Mouse (Mus musculus) limb, embryonic 14.5 days (tissue): ENCODE results near the gene Ndufs2. TPM values are rescaled to one million over a fixed set of nuclear protein-coding genes. Genes with fewer than 3 reads are reported as not detected.

Experiments used
- ATAC-seq: fragments of 200-750 bp; cut with Nextera tagmentation; 2 replicates; pipeline ENCODE4 v1.8.0; 2017; ENCODE audit warnings: low read depth, moderate number of reproducible peaks, moderate TSS enrichment; ENCODE audit not compliant: low FRiP score
- DNase-seq: peaks from one replicate; pipeline ENCODE4 v3.0.0-alpha.2; 2015; ENCODE audit warnings: low spot score
- H3K27ac ChIP-seq: fragments of 300-500 bp; sonication (generic); replicated peaks from 2 replicates; pipeline ENCODE4 v1.5.1; 2014; ENCODE audit warnings: low read depth, mild to moderate bottlenecking, low read length, moderate library complexity, mixed read lengths
- H3K27me3 ChIP-seq: fragments of 300-500 bp; sonication (generic); 2 replicates; pipeline ENCODE4 v1.6.1; 2014; ENCODE audit warnings: low read length, mixed read lengths; ENCODE audit not compliant: control insufficient read depth, insufficient read depth
- H3K36me3 ChIP-seq: fragments of 300-500 bp; sonication (generic); 2 replicates; pipeline ENCODE4 v1.6.1; 2014; ENCODE audit warnings: mild to moderate bottlenecking, low read length, moderate library complexity, mixed read lengths; ENCODE audit not compliant: control insufficient read depth, insufficient read depth
- H3K4me1 ChIP-seq: fragments of 300-500 bp; sonication (generic); 2 replicates; pipeline ENCODE4 v1.6.1; 2014; ENCODE audit warnings: antibody characterized with exemption, low read length, mixed read lengths; ENCODE audit not compliant: control insufficient read depth, insufficient read depth
- H3K4me2 ChIP-seq: fragments of 300-500 bp; sonication (generic); replicated peaks from 2 replicates; pipeline ENCODE4 v1.6.1; 2014; ENCODE audit warnings: low read depth, mild to moderate bottlenecking, low read length, moderate library complexity; ENCODE audit not compliant: severe bottlenecking
- H3K4me3 ChIP-seq: fragments of 300-500 bp; sonication (generic); replicated peaks from 2 replicates; pipeline ENCODE4 v1.5.1; 2014; ENCODE audit warnings: low read length
- H3K9ac ChIP-seq: fragments of 300-500 bp; sonication (generic); 2 replicates; pipeline ENCODE4 v1.6.1; 2014; ENCODE audit warnings: mild to moderate bottlenecking, low read depth, low read length, moderate library complexity; ENCODE audit not compliant: severe bottlenecking
- H3K9me3 ChIP-seq: fragments of 300-500 bp; sonication (generic); 2 replicates; pipeline ENCODE4 v1.6.1; 2016; ENCODE audit warnings: low read length; ENCODE audit not compliant: control insufficient read depth
- POLR2A ChIP-seq: fragments of 200-500 bp; IDR thresholded peaks from 2 replicates; pipeline ENCODE4 v1.8.0; 2012; ENCODE audit warnings: inconsistent platforms, mild to moderate bottlenecking, moderate library complexity, borderline replicate concordance; ENCODE audit not compliant: insufficient read depth, insufficient read length; ENCODE audit errors: extremely low read depth
- WGBS: fragments of 180-500 bp; shearing (Covaris S2); extraction: QIAGEN DNeasy Blood & Tissue Kit; methylation state at CpG from one replicate; pipeline ENCODE4 v1.1.7; 2014; 5-methylcytosine and 5-hydroxymethylcytosine counted together
- polyA plus RNA-seq, 2 experiments: library from polyadenylated mRNA; depleted of rRNA in 1 of 2; stranded (reverse) in 1 of 2; unstranded in 1 of 2; fragments of >200 nt; fragmentation: Nextera tagmentation in 1 of 2; extraction: Ambion mirVana in 1 of 2; gene quantifications; 2 replicates each; pipeline versions ENCODE4 v1.2.1 to v1.2.3; 2012 to 2014

Ndufs2 gene
- polyA plus RNA-seq, 2 experiments, result 151 to 216 TPM

- H3K36me3 ChIP-seq, result peaks cover 11% of the 10 kb centered on the region
- no peak overlapping the region for H3K4me3 ChIP-seq
- H3K27ac ChIP-seq, result peak overlapping the region; percentile 52
- no peak for TF ChIP-seq POLR2A
- peaks cover 17% of the 10 kb centered on the region for H3K4me1 ChIP-seq
- no peaks in the 10 kb centered on the region for H3K27me3 ChIP-seq
- peak; percentile 51 for DNase-seq
- H3K4me2 ChIP-seq, result peak overlapping the region; percentile 49
- no peaks in the 10 kb centered on the region for H3K9me3 ChIP-seq
- 73% methylated on average over 3 of the region's 3 CpGs for WGBS
- no peak overlapping the region for H3K9ac ChIP-seq
- ATAC-seq, result no peak
Observed at GRCm38 (mm10) chr1:171263666-171264461, 12.7 kb upstream of the Ndufs2 start.

- peak overlapping the region; percentile 52 for H3K27ac ChIP-seq
- H3K9me3 ChIP-seq, result no peaks in the 10 kb centered on the region
- H3K36me3 ChIP-seq, result peaks cover 15% of the 10 kb centered on the region
- peaks cover 17% of the 10 kb centered on the region for H3K4me1 ChIP-seq
- no peak overlapping the region; the same call in 1 of the 2 replicates for H3K4me3 ChIP-seq
- H3K9ac ChIP-seq, result peak overlapping the region; percentile 41; the same call in 1 of the 2 replicates
- ATAC-seq (peak; percentile 92), DNase-seq (peak; percentile 89)
- 0% methylated on average over 2 of the region's 2 CpGs for WGBS
- peak overlapping the region; percentile 49 for H3K4me2 ChIP-seq
- H3K27me3 ChIP-seq, result no peaks in the 10 kb centered on the region
- no peak for TF ChIP-seq POLR2A
Observed at GRCm38 (mm10) chr1:171263185-171263611, 12.0 kb upstream of the Ndufs2 start.

DNA sequence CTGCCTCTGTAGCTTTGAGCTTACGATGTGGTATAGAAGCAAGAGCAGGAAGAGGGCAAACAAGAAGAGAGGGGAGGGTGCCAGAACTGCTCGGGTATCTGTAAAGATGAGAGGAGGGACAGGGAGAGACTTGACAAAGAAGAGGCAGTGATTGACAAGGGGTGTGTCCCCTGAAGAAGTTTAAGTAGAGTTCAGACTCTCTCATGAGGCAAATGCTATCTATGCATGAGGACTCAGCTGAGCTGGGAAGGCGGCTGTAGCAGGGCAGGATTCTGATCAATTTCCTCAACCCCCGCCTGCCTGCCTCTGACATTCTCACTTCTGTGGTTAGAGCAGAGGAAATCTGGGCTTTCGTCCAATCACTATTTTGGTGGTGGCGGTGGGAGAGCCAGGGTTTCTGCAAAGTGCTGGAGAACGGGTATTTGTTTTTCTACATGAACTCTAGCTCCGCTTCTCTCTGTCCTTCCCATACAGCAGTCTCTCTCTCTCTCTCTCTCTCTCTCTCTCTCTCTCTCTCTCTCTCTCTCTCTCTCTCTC lies 11.5 kb upstream of the Ndufs2 start:
- 3% methylated on average over 7 of the region's 8 CpGs for WGBS
- peak overlapping the region; percentile 41 for H3K9ac ChIP-seq
- peak overlapping the region; percentile 22 for H3K4me3 ChIP-seq

DNA sequence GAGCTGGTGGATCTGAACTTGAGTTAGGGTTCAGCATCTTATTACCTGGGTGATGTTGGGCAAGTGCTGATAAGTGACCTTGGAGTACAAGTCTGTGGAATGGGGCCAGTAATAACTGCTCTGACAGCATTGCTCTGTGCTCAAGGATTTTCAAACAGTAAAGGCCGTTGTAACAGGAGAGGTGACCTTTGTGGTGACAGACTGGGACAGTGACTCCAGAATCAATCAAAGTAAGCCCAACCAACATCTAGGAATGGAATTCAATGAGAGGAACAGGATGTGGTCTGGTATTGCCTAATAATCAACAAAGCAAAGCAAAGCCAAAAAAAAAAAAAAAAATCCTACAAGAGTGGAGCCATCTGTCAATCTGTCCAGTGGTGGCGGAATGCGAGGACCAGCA lies 9.1 kb upstream of the Ndufs2 start:
- Histone ChIP-seq H3K27ac (no peak overlapping the region), H3K4me3 (no peak overlapping the region), H3K4me2 (no peak overlapping the region), H3K27me3 (no peaks in the 10 kb centered on the region), H3K36me3 (peaks cover 36% of the 10 kb centered on the region), H3K9me3 (no peaks in the 10 kb centered on the region), H3K9ac (no peak overlapping the region), H3K4me1 (peaks cover 17% of the 10 kb centered on the region)
- no peak for DNase-seq
- ATAC-seq, result no peak
- 71% methylated on average over 3 of the region's 3 CpGs for WGBS
- no peak for TF ChIP-seq POLR2A

More for the DNA sequence above, 11.5 kb upstream of the Ndufs2 start:
- peaks cover 19% of the 10 kb centered on the region for H3K36me3 ChIP-seq
- peaks cover 17% of the 10 kb centered on the region for H3K4me1 ChIP-seq
- H3K27me3 ChIP-seq, result no peaks in the 10 kb centered on the region
- H3K27ac ChIP-seq, result peak overlapping the region; percentile 86
- H3K9me3 ChIP-seq, result no peaks in the 10 kb centered on the region
- DNase-seq, result peak; percentile 95
- peak overlapping the region; percentile 49 for H3K4me2 ChIP-seq
- ATAC-seq, result peak; percentile 84
- no peak for TF ChIP-seq POLR2A

DNA sequence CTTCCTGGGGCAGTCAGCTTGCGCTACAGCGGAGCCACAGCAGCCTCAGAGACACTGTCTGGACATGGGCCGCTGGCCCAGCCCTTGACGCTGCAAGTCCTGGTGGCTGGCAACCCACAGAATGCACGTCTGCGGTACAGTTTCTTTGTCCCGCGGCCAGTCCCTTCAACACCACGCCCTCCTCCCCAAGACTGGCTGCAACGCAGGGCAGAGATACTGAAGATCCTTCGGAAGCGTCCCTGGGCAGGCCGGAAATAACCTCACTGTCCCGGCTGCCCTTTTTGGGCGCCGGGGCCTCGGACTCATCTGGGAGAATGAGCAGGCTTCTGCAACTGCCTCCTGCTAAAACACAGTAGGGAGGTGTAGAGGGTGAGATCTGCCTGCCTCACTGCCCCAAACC lies 7.7 kb upstream of the Ndufs2 start:
- peaks cover 40% of the 10 kb centered on the region for H3K36me3 ChIP-seq
- H3K9ac ChIP-seq, result no peak overlapping the region
- no peaks in the 10 kb centered on the region for H3K9me3 ChIP-seq
- no peak for TF ChIP-seq POLR2A
- 71% methylated on average over 17 of the region's 17 CpGs for WGBS
- peaks cover 17% of the 10 kb centered on the region for H3K4me1 ChIP-seq
- no peak overlapping the region for H3K4me3 ChIP-seq
- no peaks in the 10 kb centered on the region for H3K27me3 ChIP-seq
- no peak for DNase-seq
- H3K4me2 ChIP-seq, result no peak overlapping the region
- no peak overlapping the region for H3K27ac ChIP-seq
- ATAC-seq, result no peak
